Mouse (Mus musculus): Measurements from ENCODE around the gene Fbxo42.

Fbxo42 gene

GRCm38 (mm10) chr4:141222752-141223151 is 75.0 kb downstream of the Fbxo42 start:
- DNase-seq = no peak

- no peak for DNase-seq
These were observed 81.0 kb downstream of the Fbxo42 start for GRCm38 (mm10) chr4:141228687-141229086.

GRCm38 (mm10) chr4:141233196-141233595 is 85.5 kb downstream of the Fbxo42 start:
- no peak for DNase-seq

- DNase-seq = no peak
These were observed 87.9 kb downstream of the Fbxo42 start for GRCm38 (mm10) chr4:141235537-141236111.

- DNase-seq = no peak
These were observed 89.1 kb downstream of the Fbxo42 start for GRCm38 (mm10) chr4:141236856-141237255.

- no peak for DNase-seq
These were observed 91.0 kb downstream of the Fbxo42 start for GRCm38 (mm10) chr4:141238492-141239387.

GRCm38 (mm10) chr4:141239388-141240125 is 91.8 kb downstream of the Fbxo42 start, which contains the start of gene Arhgef19:
Gene Arhgef19 (plus strand): TSS chr4:141239499.
- DNase-seq = peak; percentile 83

- no peak for DNase-seq
These were observed 92.9 kb downstream of the Fbxo42 start for GRCm38 (mm10) chr4:141240617-141241016.

GRCm38 (mm10) chr4:141241861-141242260 is 94.1 kb downstream of the Fbxo42 start:
- DNase-seq = no peak

- DNase-seq = no peak
These were observed 95.0 kb downstream of the Fbxo42 start for GRCm38 (mm10) chr4:141242651-141243241.

GRCm38 (mm10) chr4:141243636-141244035 is 95.9 kb downstream of the Fbxo42 start:
- DNase-seq = no peak

- DNase-seq = no peak
These were observed 96.7 kb downstream of the Fbxo42 start for GRCm38 (mm10) chr4:141244401-141244800.

GRCm38 (mm10) chr4:141244931-141245425 is 97.3 kb downstream of the Fbxo42 start:
- DNase-seq = no peak

- DNase-seq = no peak
These were observed 98.6 kb downstream of the Fbxo42 start for GRCm38 (mm10) chr4:141246089-141246997.

GRCm38 (mm10) chr4:141246998-141247350 is 99.3 kb downstream of the Fbxo42 start:
- DNase-seq = no peak

- peak; percentile 24 for DNase-seq
These were observed 100.3 kb downstream of the Fbxo42 start for GRCm38 (mm10) chr4:141247776-141248613.

- DNase-seq = no peak
These were observed 100.9 kb downstream of the Fbxo42 start for GRCm38 (mm10) chr4:141248614-141248978.

- no peak for DNase-seq
These were observed 101.7 kb downstream of the Fbxo42 start for GRCm38 (mm10) chr4:141249383-141249782.

- no peak for DNase-seq
These were observed 103.4 kb downstream of the Fbxo42 start for GRCm38 (mm10) chr4:141251071-141251470.

GRCm38 (mm10) chr4:141252641-141253040 is 104.9 kb downstream of the Fbxo42 start:
- peak; percentile 18 for DNase-seq
